Mouse (Mus musculus) R1 (cell line): ENCODE measurements around the gene Lalba.
"Not testable (repeated sequence)": the region's sequence is repeated elsewhere in the genome, so short reads cannot be mapped to it uniquely, and the experiment has no call there.

Source experiments
- DNase-seq: peaks from one replicate; pipeline ENCODE4 v3.0.0-alpha.2; 2018; ENCODE audit warnings: low read depth, low spot score

Gene Lalba

DNA sequence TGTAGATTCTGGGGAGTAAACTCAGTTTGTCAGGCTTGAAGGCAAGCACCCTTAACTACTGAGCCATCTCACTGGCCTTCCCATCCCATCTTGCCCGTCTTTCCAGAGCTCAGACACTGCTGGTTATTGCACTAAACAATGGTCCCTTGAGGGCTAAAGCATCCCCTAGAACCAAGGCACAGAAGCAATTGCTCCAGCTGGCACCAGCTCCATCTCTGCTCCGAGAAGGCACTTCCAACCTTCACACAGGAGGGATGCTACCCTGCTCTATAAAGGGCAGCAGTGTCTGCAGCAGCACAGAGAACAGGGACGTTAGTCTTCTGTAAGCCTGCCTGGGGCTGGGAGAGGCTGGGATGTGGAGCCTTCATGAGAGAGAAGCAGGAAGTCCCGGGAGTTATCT, 9.6 kb upstream of the Lalba start, which contains the start of gene Olfr279:
Gene Olfr279 (plus strand): TSS at position 301 of the 400 bp plus-strand sequence.
- no peak for DNase-seq

DNA sequence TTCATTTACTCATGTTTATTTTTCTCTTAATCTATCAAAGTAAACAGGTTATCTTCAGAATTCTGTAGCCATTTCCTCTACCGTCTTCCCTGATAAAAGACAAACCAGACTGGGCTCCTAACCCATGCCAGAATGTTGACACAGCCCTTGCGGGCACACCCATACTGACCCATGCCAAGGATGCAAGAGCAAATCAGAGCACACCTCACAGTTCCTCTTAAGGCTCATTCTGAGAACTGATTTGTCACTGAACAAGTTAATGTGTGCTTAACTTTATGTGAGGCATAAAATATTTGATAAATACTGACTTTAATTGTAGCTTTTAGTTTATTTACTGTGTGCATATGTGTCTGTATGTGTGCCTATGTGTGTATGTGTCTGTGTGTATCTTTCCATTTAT, 8.8 kb upstream of the Lalba start:
- DNase-seq, result no peak

DNA sequence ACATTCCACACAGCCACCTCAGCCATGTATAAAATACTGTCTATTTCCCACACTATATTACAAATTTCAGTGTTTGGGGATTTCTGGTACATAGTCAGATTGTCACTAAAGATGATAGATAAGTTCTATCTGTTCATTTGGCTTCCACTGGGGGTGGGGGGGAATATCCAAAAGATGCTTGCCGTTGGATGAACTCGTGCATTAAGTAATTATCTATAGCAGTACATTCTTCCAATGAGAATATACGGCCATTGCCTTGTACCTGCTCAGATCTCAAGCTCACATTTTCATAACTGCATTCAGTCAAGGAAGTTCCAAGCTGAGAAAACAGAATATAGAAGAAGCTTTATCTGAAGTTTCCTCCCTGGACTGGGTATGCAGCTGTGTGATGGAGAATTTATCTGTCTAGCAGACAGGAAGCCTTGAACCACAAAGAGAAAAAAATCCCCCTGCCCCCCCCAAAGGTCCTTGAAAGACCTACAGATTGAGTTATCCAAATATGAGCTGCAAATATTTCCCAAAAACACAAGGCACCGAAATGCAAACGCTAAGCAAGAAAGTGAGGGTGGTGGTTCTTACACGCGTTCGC, 4.0 kb upstream of the Lalba start:
- DNase-seq, result no peak

DNA sequence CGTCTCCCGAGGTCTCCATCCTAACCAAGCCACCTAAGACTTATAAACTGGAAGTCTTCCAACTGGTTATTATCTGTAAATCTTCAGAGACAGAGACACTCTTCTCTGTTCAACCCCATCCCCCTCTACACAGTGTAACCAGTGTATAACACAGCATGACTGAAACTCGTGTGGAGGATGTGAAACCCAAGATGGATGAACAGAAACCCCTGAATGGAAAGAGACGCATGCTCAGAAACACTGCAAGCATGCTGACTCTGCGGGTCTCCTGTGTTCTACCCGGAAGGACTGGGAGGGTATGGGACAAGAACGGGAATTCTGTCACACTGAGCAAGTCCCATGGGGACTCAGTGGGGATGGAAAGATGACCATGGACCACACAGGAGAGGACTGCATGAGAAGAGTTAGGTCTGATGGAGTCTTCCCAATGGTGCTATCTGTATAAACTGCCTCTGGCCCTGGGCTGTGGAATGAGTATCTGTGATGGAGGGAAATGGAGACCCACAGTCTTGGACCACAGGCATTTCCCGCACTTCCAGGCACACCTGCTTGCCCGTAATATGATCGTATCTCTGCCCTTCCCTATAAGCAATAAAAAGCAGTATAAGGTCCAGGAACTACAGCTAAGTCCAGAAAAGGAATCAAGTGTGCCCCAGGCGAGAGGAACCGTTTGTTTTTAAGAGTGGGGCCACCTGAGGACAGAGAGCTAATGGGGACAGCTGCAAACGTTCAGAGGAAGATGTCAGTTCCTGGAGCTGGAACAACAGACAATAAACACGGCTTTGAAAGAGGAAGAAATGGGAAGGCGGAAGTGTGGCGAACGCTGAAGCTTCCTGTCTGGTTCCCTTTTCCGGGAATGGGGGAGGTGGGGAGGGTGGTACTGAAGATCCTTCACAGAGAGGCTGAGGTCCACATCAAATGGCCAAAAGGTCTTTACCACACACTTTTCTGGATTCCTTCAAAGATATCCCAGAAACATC, 1.7 kb upstream of the Lalba start:
- no peak for DNase-seq

DNA sequence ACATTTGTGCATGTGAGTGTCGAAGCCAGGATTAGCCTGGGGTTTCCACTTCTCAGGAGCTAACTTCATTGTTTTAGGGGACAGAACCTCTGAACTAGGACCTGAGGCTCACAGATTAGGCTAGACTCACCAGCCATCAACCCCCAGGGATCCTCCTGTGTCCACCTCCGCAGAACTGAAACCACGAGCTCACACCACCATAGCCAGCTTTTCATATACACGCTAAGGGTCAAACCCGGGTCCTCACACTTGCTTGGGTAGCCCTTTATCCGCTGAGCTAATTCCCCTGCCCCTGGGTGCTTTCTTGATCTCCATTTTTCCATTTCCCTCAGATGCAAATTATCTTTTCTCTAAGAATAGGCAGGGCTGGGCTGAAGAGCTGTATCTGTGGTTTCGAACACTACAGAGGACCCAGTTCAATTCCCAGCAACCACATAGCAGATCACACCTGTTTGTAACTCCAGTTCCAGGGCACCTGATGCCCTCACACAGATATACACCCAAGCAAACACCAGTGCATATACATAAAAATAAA, 2.9 kb downstream of the Lalba start:
- DNase-seq, result no peak

DNA sequence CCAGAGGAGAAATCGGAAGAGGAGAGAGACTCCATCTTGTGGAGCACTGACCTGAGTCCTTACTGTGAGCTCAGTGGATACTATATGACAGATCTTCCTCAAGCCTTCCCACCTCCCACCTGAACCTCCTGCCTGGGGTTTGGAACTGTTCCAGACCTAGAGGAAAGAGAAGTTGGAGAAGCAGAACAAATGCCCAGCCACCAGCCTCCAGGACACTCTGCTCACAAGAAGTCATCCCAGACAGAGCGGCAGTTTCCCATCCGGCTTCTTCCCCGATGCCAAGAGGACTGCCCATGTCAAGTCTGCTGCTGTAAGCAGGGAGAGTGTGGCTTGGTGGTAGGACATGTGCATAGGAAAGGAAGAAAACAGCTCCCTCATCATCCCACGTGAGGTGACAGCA, 6.2 kb downstream of the Lalba start:
- no peak for DNase-seq

DNA sequence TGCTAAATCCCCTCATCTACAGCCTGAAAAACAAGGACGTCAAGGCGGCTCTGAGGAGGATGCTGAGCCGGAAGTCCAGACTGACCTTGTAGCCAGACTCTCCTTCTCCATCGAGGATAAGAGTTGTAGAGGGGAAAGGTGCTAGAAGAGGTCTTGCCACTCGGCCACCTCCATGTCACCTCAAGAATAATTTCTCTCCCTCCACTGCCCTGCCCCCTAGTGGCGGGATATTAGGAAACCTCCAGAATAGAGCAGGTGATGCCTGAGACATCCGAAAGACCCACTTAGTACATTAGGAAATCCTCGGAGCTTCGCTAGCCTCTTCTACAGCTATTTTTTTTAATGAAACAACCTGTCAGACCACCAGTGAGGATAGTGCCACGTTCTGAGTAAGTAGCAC, 7.1 kb downstream of the Lalba start:
- DNase-seq, result peak; percentile 75

DNA sequence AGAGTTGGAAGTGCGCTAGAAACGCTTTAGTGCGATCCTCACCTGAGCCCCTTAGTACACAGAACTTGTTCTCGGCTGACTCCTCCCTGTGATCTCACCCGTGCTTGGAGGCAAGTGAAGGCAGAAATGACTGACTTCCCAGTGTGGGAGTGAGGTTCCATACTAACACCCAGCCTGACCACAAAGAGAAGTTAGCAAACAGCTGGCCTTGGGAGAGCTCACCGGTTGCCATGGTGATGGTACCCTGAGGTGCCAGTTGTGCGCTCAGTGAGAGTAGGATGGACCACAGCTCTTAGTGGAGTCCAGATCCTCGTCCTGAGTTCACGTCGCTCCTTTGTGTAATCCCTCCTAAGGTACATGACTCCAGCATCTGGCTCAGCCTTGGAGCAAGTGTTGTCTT, 7.6 kb downstream of the Lalba start:
- peak; percentile 54 for DNase-seq

DNA sequence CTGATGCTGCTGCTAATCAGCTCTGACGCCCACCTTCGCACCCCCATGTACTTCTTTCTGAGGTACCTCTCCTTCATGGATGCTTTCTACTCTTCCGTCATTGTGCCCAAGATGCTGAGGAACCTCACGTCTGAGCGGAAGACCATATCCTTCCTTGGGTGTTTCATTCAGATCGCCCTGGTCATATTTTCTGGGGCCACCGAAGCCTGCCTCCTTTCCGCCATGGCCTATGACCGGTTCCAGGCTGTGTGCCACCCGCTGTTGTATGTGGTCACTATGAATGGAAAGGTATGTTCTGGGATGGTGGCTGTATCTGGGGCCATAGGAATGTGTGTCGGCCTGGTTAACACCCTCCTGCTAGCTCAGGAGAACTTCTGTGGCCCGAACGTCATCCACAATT, 11.0 kb downstream of the Lalba start:
- DNase-seq, result no peak

DNA sequence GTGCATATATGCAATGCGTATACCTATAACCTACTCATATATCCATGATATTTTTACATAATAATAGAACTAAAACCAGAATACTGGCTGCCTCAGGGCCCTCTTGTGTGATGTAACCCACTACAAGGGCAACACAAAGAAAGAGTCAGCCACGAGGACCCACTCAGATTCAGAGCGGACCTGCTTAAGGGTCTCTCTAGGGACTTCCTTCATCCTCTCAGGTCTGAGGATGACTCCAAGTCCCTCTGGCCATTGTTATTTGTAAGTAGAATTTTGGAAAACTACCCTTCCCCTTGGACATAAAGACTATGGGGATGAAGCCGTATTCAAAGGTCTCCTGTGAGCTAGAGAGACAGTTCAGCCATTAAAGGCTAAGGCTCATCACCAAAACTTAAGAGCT, 12.9 kb downstream of the Lalba start, which contains the start of gene OR5BS1P:
Gene OR5BS1P (plus strand): TSS at position 301 of the 400 bp plus-strand sequence.
- no peak for DNase-seq

DNA sequence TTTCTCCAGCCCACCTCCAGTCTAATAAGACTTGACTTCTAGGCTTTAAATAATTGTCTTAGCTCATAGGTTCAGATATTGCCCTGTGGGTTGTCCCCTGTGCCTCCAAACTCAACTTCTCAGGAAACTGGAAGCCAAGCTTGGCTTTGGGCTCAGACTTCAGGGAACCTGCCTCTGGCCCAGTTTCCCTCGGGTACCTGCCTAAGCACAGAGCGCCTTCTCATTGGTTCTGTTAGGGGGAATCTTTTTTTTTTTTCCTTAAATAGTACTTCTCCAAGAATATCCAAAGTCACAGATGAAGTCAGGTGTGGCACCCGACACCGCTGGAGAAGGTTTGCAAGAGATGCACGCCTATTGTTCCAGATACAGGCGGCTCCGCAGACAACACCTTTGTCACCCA, 30.2 kb downstream of the Lalba start, which contains the start of gene Olfr281:
Gene Olfr281 (plus strand): TSS at position 301 of the 400 bp plus-strand sequence.
- no peak for DNase-seq

DNA sequence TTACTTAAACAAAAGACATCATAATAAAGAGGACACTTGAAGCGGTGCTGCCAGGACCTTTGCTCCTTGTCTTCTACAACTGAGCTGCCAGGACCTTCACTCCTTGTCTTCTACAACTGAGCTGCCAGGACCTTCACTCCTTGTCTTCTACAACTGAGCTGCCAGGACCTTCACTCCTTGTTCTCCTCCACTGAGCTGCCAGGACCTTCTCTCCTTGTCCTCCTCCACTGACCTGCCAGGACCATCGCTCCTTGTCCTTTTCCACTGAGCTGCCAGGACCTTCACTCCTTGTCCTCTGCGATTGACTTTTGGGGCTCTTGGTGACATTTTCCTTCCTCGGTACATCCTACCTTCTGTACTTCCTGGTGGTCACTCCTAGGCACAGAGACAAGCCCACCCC, 34.0 kb downstream of the Lalba start:
- peak; percentile 86 for DNase-seq

DNA sequence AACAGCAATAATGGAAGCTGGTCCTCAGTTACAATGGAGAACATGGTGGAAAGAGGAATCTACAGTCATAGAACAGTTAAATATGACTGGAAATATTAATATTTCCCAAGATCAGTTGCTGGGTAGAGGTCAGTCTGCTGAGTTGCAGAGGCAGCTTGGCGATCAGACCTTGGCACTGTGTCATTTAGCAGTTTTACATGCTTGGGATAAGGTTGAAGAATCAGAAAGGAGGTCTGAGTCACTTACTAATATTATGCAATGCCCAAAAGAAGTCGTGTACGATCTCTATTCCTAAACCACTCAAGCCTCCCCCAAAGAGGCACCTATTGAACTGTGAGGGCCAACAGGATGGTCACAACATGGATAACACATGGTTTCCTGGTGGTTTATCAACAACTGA, 38.0 kb downstream of the Lalba start:
- no peak for DNase-seq

DNA sequence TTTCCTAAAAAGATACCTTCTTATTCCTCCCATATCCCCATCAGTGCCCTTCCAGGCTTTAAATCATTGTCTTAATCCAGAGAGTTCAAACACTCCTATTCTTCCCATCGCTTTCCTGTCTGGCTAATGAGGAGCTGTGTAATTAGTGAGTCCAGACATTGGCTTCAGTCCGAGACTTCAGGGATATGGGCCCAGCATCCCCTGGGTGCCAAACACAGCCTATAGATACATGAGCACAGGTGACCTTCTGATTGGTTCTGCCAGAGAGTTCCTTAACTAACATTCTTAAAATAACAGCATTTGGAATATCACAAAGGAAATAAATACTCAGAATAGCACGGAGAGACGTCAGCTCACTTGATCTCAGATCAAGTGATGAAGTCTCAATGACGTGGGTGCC, 51.6 kb downstream of the Lalba start, which contains the start of gene Olfr282:
Gene Olfr282 (plus strand): TSS at position 301 of the 400 bp plus-strand sequence.
- not testable (repeated sequence) for DNase-seq
